Mouse (Mus musculus): ENCODE data around the gene Ybx2. TPM values are rescaled to one million over a fixed set of nuclear protein-coding genes. Genes with fewer than 3 reads are reported as not detected.
A peak's percentile ranks its signal among the peaks of the same experiment; 100 is the strongest.
"Not testable (repeated sequence)": the region's sequence is repeated elsewhere in the genome, so short reads cannot be mapped to it uniquely, and the experiment has no call there.

The Ybx2 gene
- polyA plus RNA-seq, 1 experiment from 2014 or later: 5.8 TPM

- no peak for ATAC-seq (replicated peaks)
- Histone ChIP-seq H3K9me3 (no peaks in the 10 kb centered on the region), H3K36me3 (no peaks in the 10 kb centered on the region), H3K27me3 (no peaks in the 10 kb centered on the region), H3K9ac (replicated peaks) (no peak overlapping the region), H3K4me1 (peaks cover 4% of the 10 kb centered on the region), H3K27ac (replicated peaks) (no peak overlapping the region), H3K4me3 (no peak overlapping the region), H3K4me2 (replicated peaks) (no peak overlapping the region)
- WGBS: 66% methylated on average over 11 of the region's 11 CpGs
Measured at GRCm38 (mm10) chr11:69953267-69953915, 17.8 kb downstream of the Ybx2 start.

GRCm38 (mm10) chr11:69955618-69956017 lies 20.0 kb downstream of the Ybx2 start:
- not testable (repeated sequence) for H3K9me3 ChIP-seq; H3K27ac ChIP-seq (replicated peaks); H3K4me1 ChIP-seq; ATAC-seq (replicated peaks); H3K4me2 ChIP-seq (replicated peaks); H3K9ac ChIP-seq (replicated peaks); H3K36me3 ChIP-seq; H3K27me3 ChIP-seq; H3K4me3 ChIP-seq
- WGBS: 79% methylated on average over 4 of the region's 4 CpGs

GRCm38 (mm10) chr11:69956218-69956617 lies 20.6 kb downstream of the Ybx2 start:
- 65% methylated on average over 1 of the region's 1 CpGs for WGBS
- Histone ChIP-seq H3K4me1 (no peaks in the 10 kb centered on the region), H3K36me3 (no peaks in the 10 kb centered on the region), H3K4me3 (no peak overlapping the region), H3K9me3 (no peaks in the 10 kb centered on the region), H3K27ac (replicated peaks) (no peak overlapping the region), H3K9ac (replicated peaks) (no peak overlapping the region), H3K27me3 (no peaks in the 10 kb centered on the region; the same call in 1 of the 2 replicates), H3K4me2 (replicated peaks) (no peak overlapping the region)
- no peak for ATAC-seq (replicated peaks)

- Histone ChIP-seq H3K4me1 (peaks cover 4% of the 10 kb centered on the region; the same call in 1 of the 2 replicates), H3K9ac (replicated peaks) (no peak overlapping the region), H3K4me3 (no peak overlapping the region), H3K36me3 (no peaks in the 10 kb centered on the region), H3K4me2 (replicated peaks) (no peak overlapping the region), H3K9me3 (no peaks in the 10 kb centered on the region), H3K27me3 (peaks cover 35% of the 10 kb centered on the region), H3K27ac (replicated peaks) (no peak overlapping the region)
- WGBS: 30% methylated on average over 5 of the region's 5 CpGs
- no peak for ATAC-seq (replicated peaks)
Measured at GRCm38 (mm10) chr11:69960616-69961015, 25.0 kb downstream of the Ybx2 start.

GRCm38 (mm10) chr11:69961841-69962240 lies 26.2 kb downstream of the Ybx2 start:
- no peak for ATAC-seq (replicated peaks)

GRCm38 (mm10) chr11:69964650-69965270 lies 29.2 kb downstream of the Ybx2 start, which contains the start of gene Cldn7:
Gene Cldn7, plus strand, starts transcription at chr11:69964779.
- Histone ChIP-seq H3K4me2 (replicated peaks) (no peak within 1 kb of the TSS), H3K9me3 (no peaks in the 10 kb centered on the region), H3K27me3 (peaks cover 57% of the 10 kb centered on the region), H3K27ac (replicated peaks) (no peak within 1 kb of the TSS), H3K36me3 (peaks cover 18% of the 10 kb centered on the region), H3K9ac (replicated peaks) (no peak within 1 kb of the TSS; the same call in 1 of the 2 replicates), H3K4me1 (peaks cover 14% of the 10 kb centered on the region), H3K4me3 (0 out of 2 replicates have a peak within 1 kb of the TSS, but pooled peaks have one; percentile 13)
- ATAC-seq (replicated peaks): no peak
- 10% methylated on average over 24 of the region's 24 CpGs for WGBS

More at GRCm38 (mm10) chr11:69961841-69962240, 26.2 kb downstream of the Ybx2 start:
- no peak overlapping the region for H3K27ac ChIP-seq (replicated peaks)
- no peaks in the 10 kb centered on the region for H3K9me3 ChIP-seq
- H3K4me2 ChIP-seq (replicated peaks): no peak overlapping the region
- H3K36me3 ChIP-seq: no peaks in the 10 kb centered on the region
- peaks cover 14% of the 10 kb centered on the region for H3K4me1 ChIP-seq
- peaks cover 47% of the 10 kb centered on the region for H3K27me3 ChIP-seq
- no peak overlapping the region for H3K9ac ChIP-seq (replicated peaks)
- no peak overlapping the region for H3K4me3 ChIP-seq
- whole genome bisulfite sequencing: 52% methylated on average over 5 of the region's 5 CpGs

- no peak overlapping the region for H3K27ac ChIP-seq (replicated peaks)
- no peaks in the 10 kb centered on the region for H3K9me3 ChIP-seq
- H3K9ac ChIP-seq (replicated peaks): no peak overlapping the region; the same call in 1 of the 2 replicates
- H3K4me3 ChIP-seq: 0 out of 2 replicates have a peak overlapping the region, but pooled peaks have one; percentile 26
- H3K4me2 ChIP-seq (replicated peaks): no peak overlapping the region
- peaks cover 57% of the 10 kb centered on the region for H3K27me3 ChIP-seq
- 1% methylated on average over 49 of the region's 49 CpGs for WGBS
- no peak for ATAC-seq (replicated peaks)
- peaks cover 25% of the 10 kb centered on the region for H3K36me3 ChIP-seq
- H3K4me1 ChIP-seq: peaks cover 14% of the 10 kb centered on the region
Measured at GRCm38 (mm10) chr11:69965271-69966005, 29.8 kb downstream of the Ybx2 start.

GRCm38 (mm10) chr11:69966006-69966859 lies 30.6 kb downstream of the Ybx2 start:
- Histone ChIP-seq H3K9me3 (no peaks in the 10 kb centered on the region), H3K4me3 (peak overlapping the region; percentile 26), H3K27me3 (peaks cover 57% of the 10 kb centered on the region), H3K4me2 (replicated peaks) (peak overlapping the region; percentile 36), H3K27ac (replicated peaks) (no peak overlapping the region), H3K4me1 (peaks cover 14% of the 10 kb centered on the region), H3K36me3 (peaks cover 28% of the 10 kb centered on the region), H3K9ac (replicated peaks) (peak overlapping the region; percentile 5; the same call in 1 of the 2 replicates)
- under 1% methylated on average over 59 of the region's 59 CpGs for WGBS
- ATAC-seq (replicated peaks): no peak

- H3K27ac ChIP-seq (replicated peaks): no peak overlapping the region
- peaks cover 34% of the 10 kb centered on the region for H3K36me3 ChIP-seq
- H3K9ac ChIP-seq (replicated peaks): peak overlapping the region; percentile 5; the same call in 1 of the 2 replicates
- 37% methylated on average over 17 of the region's 17 CpGs for WGBS
- peaks cover 14% of the 10 kb centered on the region for H3K4me1 ChIP-seq
- no peak for ATAC-seq (replicated peaks)
- H3K27me3 ChIP-seq: peaks cover 57% of the 10 kb centered on the region
- H3K4me2 ChIP-seq (replicated peaks): peak overlapping the region; percentile 36
- H3K4me3 ChIP-seq: peak overlapping the region; percentile 26
- H3K9me3 ChIP-seq: no peaks in the 10 kb centered on the region
Measured at GRCm38 (mm10) chr11:69966860-69967517, 31.4 kb downstream of the Ybx2 start.

GRCm38 (mm10) chr11:69968793-69969192 lies 33.2 kb downstream of the Ybx2 start:
- H3K4me3 ChIP-seq: no peak overlapping the region
- ATAC-seq (replicated peaks): no peak
- H3K4me1 ChIP-seq: peaks cover 14% of the 10 kb centered on the region
- H3K27me3 ChIP-seq: peaks cover 39% of the 10 kb centered on the region
- no peak overlapping the region for H3K4me2 ChIP-seq (replicated peaks)
- H3K36me3 ChIP-seq: peaks cover 46% of the 10 kb centered on the region
- H3K27ac ChIP-seq (replicated peaks): no peak overlapping the region
- H3K9ac ChIP-seq (replicated peaks): no peak overlapping the region
- H3K9me3 ChIP-seq: no peaks in the 10 kb centered on the region
- WGBS: 93% methylated on average over 4 of the region's 4 CpGs

GRCm38 (mm10) chr11:69970222-69970621 lies 34.6 kb downstream of the Ybx2 start:
- ATAC-seq (replicated peaks): no peak
- Histone ChIP-seq H3K9me3 (no peaks in the 10 kb centered on the region), H3K27me3 (peaks cover 25% of the 10 kb centered on the region), H3K9ac (replicated peaks) (no peak overlapping the region), H3K27ac (replicated peaks) (no peak overlapping the region), H3K4me2 (replicated peaks) (no peak overlapping the region), H3K36me3 (peaks cover 60% of the 10 kb centered on the region), H3K4me3 (no peak overlapping the region), H3K4me1 (peaks cover 14% of the 10 kb centered on the region)
- WGBS: 91% methylated on average over 6 of the region's 6 CpGs

Measured in forebrain, embryonic 15.5 days (tissue).